Mouse (Mus musculus) stomach, embryonic 14.5 days (tissue): ENCODE data around the gene Krtap13. TPM values are rescaled to one million over a fixed set of nuclear protein-coding genes. Genes with fewer than 3 reads are reported as not detected.
"Not testable (repeated sequence)": the region's sequence is repeated elsewhere in the genome, so short reads cannot be mapped to it uniquely, and the experiment has no call there.

Experiments
- ATAC-seq: fragments of 200-750 bp; cut with Nextera tagmentation; 2 replicates; pipeline ENCODE4 v1.8.0; 2017; ENCODE audit warnings: low read depth, moderate TSS enrichment; ENCODE audit not compliant: insufficient number of reproducible peaks, insufficient read depth, low FRiP score
- H3K27ac ChIP-seq: fragments of 300-500 bp; sonication (generic); 2 replicates; pipeline ENCODE4 v1.5.1; 2014; ENCODE audit warnings: mild to moderate bottlenecking, low read length, moderate library complexity, mixed read lengths
- H3K27me3 ChIP-seq: fragments of 300-500 bp; sonication (generic); 2 replicates; pipeline ENCODE4 v1.6.1; 2014; ENCODE audit warnings: low read length, control low read depth, mixed read lengths; ENCODE audit not compliant: control insufficient read depth, insufficient read depth
- H3K36me3 ChIP-seq: fragments of 300-500 bp; sonication (generic); 2 replicates; pipeline ENCODE4 v1.6.1; 2014; ENCODE audit warnings: mild to moderate bottlenecking, control low read depth, low read length, moderate library complexity, mixed read lengths; ENCODE audit not compliant: control insufficient read depth, insufficient read depth
- H3K4me1 ChIP-seq: fragments of 300-500 bp; sonication (generic); 2 replicates; pipeline ENCODE4 v1.6.1; 2014; ENCODE audit warnings: low read length, control low read depth, mixed read lengths; ENCODE audit not compliant: control insufficient read depth, insufficient read depth
- H3K4me2 ChIP-seq: fragments of 300-500 bp; sonication (generic); replicated peaks from 2 replicates; pipeline ENCODE4 v1.6.1; 2014; ENCODE audit warnings: low read depth, low read length, control low read depth
- H3K4me3 ChIP-seq: fragments of 300-500 bp; sonication (generic); 2 replicates; pipeline ENCODE4 v1.5.1; 2014; ENCODE audit warnings: low read depth, low read length, control low read depth
- H3K9ac ChIP-seq: fragments of 300-500 bp; sonication (generic); replicated peaks from 2 replicates; pipeline ENCODE4 v1.6.1; 2014; ENCODE audit warnings: low read depth, mild to moderate bottlenecking, control low read depth, low read length, moderate library complexity, mixed read lengths
- H3K9me3 ChIP-seq: fragments of 300-500 bp; sonication (generic); 2 replicates; pipeline ENCODE4 v1.6.1; 2016; ENCODE audit warnings: low read depth, low read length, control low read depth; ENCODE audit not compliant: control insufficient read depth
- WGBS: fragments of 180-500 bp; shearing (Covaris S2); extraction: QIAGEN DNeasy Blood & Tissue Kit; methylation state at CpG from one replicate; pipeline ENCODE4 v1.1.7; 2014; 5-methylcytosine and 5-hydroxymethylcytosine counted together
- polyA plus RNA-seq: library from polyadenylated mRNA; unstranded; fragments of >200 nt; fragmentation: Nextera tagmentation; extraction: Ambion mirVana; gene quantifications from 2 replicates; pipeline ENCODE4 v1.2.1, GENCODE M21; 2014

Krtap13 gene
- not detected in 2 replicates for polyA plus RNA-seq

GRCm38 (mm10) chr16:88751535-88751934 lies at the start of gene Krtap13:
TSS of gene Krtap13 (minus strand) at chr16:88751635.
- 80% methylated on average over 3 of the region's 3 CpGs for WGBS
- not testable (repeated sequence) for ATAC-seq

GRCm38 (mm10) chr16:88786786-88787185 lies 35.4 kb upstream of the Krtap13 start:
- 80% methylated on average over 2 of the region's 2 CpGs for WGBS
- Histone ChIP-seq H3K4me3 (no peak overlapping the region), H3K4me1 (no peaks in the 10 kb centered on the region), H3K36me3 (no peaks in the 10 kb centered on the region), H3K4me2 (no peak overlapping the region), H3K9ac (no peak overlapping the region), H3K27ac (no peak overlapping the region), H3K27me3 (no peaks in the 10 kb centered on the region), H3K9me3 (no peaks in the 10 kb centered on the region)
- ATAC-seq = no peak

More at GRCm38 (mm10) chr16:88751535-88751934, at the start of gene Krtap13:
- H3K36me3 ChIP-seq, H3K4me1 ChIP-seq, H3K4me3 ChIP-seq, H3K27ac ChIP-seq, H3K4me2 ChIP-seq, H3K27me3 ChIP-seq, H3K9me3 ChIP-seq, H3K9ac ChIP-seq: not testable (repeated sequence)

GRCm38 (mm10) chr16:88777596-88777995 lies 26.2 kb upstream of the Krtap13 start, which contains the start of gene Gm5965:
TSS of gene Gm5965 (plus strand) at chr16:88777896.
- H3K4me3 ChIP-seq = no peak within 1 kb of the TSS
- ATAC-seq = no peak
- no peaks in the 10 kb centered on the region for H3K4me1 ChIP-seq

GRCm38 (mm10) chr16:88774106-88774505 lies 22.7 kb upstream of the Krtap13 start, which contains the start of gene 2310057N15Rik:
TSS of gene 2310057N15Rik (minus strand) at chr16:88774206.
- Histone ChIP-seq H3K9me3 (no peaks in the 10 kb centered on the region), H3K4me1 (no peaks in the 10 kb centered on the region), H3K27me3 (no peaks in the 10 kb centered on the region), H3K4me3 (no peak within 1 kb of the TSS), H3K27ac (no peak within 1 kb of the TSS), H3K9ac (no peak within 1 kb of the TSS), H3K36me3 (no peaks in the 10 kb centered on the region), H3K4me2 (no peak within 1 kb of the TSS)
- ATAC-seq = no peak
- WGBS = 86% methylated on average over 2 of the region's 2 CpGs

More at GRCm38 (mm10) chr16:88777596-88777995, 26.2 kb upstream of the Krtap13 start, which contains the start of gene Gm5965:
- 87% methylated on average over 5 of the region's 6 CpGs for WGBS
- H3K27me3 ChIP-seq = no peaks in the 10 kb centered on the region
- no peak within 1 kb of the TSS for H3K9ac ChIP-seq
- no peak within 1 kb of the TSS for H3K27ac ChIP-seq
- no peaks in the 10 kb centered on the region for H3K9me3 ChIP-seq
- H3K36me3 ChIP-seq = no peaks in the 10 kb centered on the region
- H3K4me2 ChIP-seq = no peak within 1 kb of the TSS

GRCm38 (mm10) chr16:88758547-88758946 lies 7.1 kb upstream of the Krtap13 start, which contains the start of gene 2310034C09Rik:
TSS of gene 2310034C09Rik (plus strand) at chr16:88758847.
- H3K9me3 ChIP-seq, H3K4me3 ChIP-seq, H3K36me3 ChIP-seq, H3K27me3 ChIP-seq, H3K4me1 ChIP-seq, ATAC-seq, H3K27ac ChIP-seq, H3K4me2 ChIP-seq, H3K9ac ChIP-seq: not testable (repeated sequence)
- WGBS = 93% methylated on average over 3 of the region's 3 CpGs

DNA sequence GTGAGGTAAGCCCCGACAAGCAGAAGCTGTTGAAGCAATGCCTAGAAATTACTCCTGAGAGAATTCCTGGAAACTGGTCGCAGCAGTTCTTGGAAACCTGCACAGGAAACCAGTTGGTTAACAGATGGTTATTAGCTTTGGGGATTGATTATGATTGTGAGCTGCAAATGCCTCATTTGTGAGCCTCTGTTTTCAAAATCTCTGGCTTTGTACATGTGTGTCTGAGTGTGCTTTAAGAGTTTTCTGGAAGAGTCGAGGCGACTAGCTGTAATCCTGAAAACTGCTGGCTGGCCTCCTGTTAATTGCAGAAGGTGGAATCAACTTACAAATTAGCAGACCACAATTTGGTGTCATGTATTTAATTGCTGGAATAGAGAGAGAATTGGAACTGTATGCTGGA lies 3.5 kb downstream of the Krtap13 start:
- no peak overlapping the region for H3K4me2 ChIP-seq
- H3K36me3 ChIP-seq = no peaks in the 10 kb centered on the region
- H3K4me3 ChIP-seq = no peak overlapping the region
- no peaks in the 10 kb centered on the region for H3K27me3 ChIP-seq
- no peak overlapping the region for H3K27ac ChIP-seq
- ATAC-seq = no peak
- H3K9me3 ChIP-seq = no peaks in the 10 kb centered on the region
- 78% methylated on average over 4 of the region's 4 CpGs for WGBS
- H3K9ac ChIP-seq = no peak overlapping the region
- H3K4me1 ChIP-seq = no peaks in the 10 kb centered on the region

GRCm38 (mm10) chr16:88744750-88745340 lies 6.6 kb downstream of the Krtap13 start:
- H3K27ac ChIP-seq = no peak overlapping the region
- H3K9me3 ChIP-seq = no peaks in the 10 kb centered on the region
- H3K4me2 ChIP-seq = no peak overlapping the region
- no peaks in the 10 kb centered on the region for H3K36me3 ChIP-seq
- ATAC-seq = no peak
- no peaks in the 10 kb centered on the region for H3K27me3 ChIP-seq
- no peak overlapping the region for H3K4me3 ChIP-seq
- WGBS = 81% methylated on average over 4 of the region's 4 CpGs
- no peak overlapping the region for H3K9ac ChIP-seq
- H3K4me1 ChIP-seq = no peaks in the 10 kb centered on the region

GRCm38 (mm10) chr16:88735391-88735790 lies 16.0 kb downstream of the Krtap13 start:
- no peaks in the 10 kb centered on the region for H3K36me3 ChIP-seq
- H3K4me2 ChIP-seq = no peak overlapping the region
- no peak overlapping the region for H3K4me3 ChIP-seq
- WGBS = 49% methylated on average over 2 of the region's 2 CpGs
- ATAC-seq = no peak
- no peak overlapping the region for H3K27ac ChIP-seq
- H3K4me1 ChIP-seq = no peaks in the 10 kb centered on the region
- H3K27me3 ChIP-seq = no peaks in the 10 kb centered on the region
- no peaks in the 10 kb centered on the region for H3K9me3 ChIP-seq
- no peak overlapping the region for H3K9ac ChIP-seq
